Mouse (Mus musculus) c-Kit-positive CD71-negative TER-119-negative erythroid progenitor cells, embryonic 14.5 days (primary cell): ENCODE results near the gene Cldn6.
A peak's percentile ranks its signal among the peaks of the same experiment; 100 is the strongest.

Experiments
- DNase-seq: peaks from one replicate; pipeline ENCODE4 v3.0.0-alpha.2; 2013; ENCODE audit warnings: low read depth

Cldn6 gene

GRCm38 (mm10) chr17:23722376-23723125 is 43.5 kb downstream of the Cldn6 start, which contains the start of gene 1520401A03Rik:
1520401A03Rik (minus strand) TSS chr17:23722783.
- no peak for DNase-seq

- DNase-seq, result no peak
These were observed 46.4 kb downstream of the Cldn6 start for GRCm38 (mm10) chr17:23725477-23725876.

GRCm38 (mm10) chr17:23725999-23726757 is 47.1 kb downstream of the Cldn6 start, which contains the start of gene Pkmyt1:
Pkmyt1 (plus strand) TSS chr17:23726336.
- peak; percentile 89 for DNase-seq

- DNase-seq, result no peak
These were observed 47.7 kb downstream of the Cldn6 start for GRCm38 (mm10) chr17:23726758-23727142.

GRCm38 (mm10) chr17:23730441-23730840 is 51.4 kb downstream of the Cldn6 start:
- DNase-seq, result no peak
